Mouse (Mus musculus): ENCODE measurements around the gene Max.

DNA sequence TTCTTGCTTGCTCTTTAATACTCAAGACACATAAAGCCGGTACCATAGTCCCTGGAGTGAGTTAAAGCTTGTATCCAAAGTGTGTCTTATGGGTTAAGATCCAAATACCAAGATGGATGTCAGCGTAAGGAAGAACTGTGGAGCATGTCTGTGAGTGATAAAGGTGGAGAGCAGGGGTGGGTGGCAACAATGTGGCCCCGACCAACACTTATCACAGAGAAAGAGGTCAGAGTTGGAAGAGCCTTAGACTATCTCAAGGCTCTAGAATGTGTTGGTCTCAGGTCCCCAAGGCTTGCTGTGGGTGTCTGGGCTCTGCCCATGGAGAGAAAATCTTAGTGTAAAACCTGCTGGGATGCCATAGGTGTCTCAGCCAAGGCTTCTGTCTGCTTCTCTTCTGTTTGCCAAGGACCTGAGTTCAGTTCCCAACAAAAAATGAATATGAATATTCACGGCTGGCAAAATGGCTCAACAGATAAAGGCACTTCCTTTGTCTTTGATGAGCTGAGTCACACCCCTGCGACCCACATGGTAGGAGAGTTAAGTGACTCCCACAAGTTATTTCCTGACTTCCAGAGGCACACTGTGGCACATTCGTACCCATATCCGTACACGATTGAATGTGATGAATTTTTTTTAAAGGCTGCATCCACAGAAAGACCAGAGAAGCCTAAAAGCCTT lies 40.7 kb upstream of the Max start:
- TF ChIP-seq CHD2 (IDR thresholded peaks at IDR 0.05; ENCODE audit: low read depth, low read length) = no peak
- no peak for TF ChIP-seq ZC3H11A (IDR thresholded peaks at IDR 0.05; ENCODE audit: borderline replicate concordance, low read depth, low read length)
- no peak for TF ChIP-seq HCFC1 (IDR thresholded peaks at IDR 0.05; ENCODE audit: borderline replicate concordance, insufficient read depth, low read length)
- TF ChIP-seq MAFK (IDR thresholded peaks at IDR 0.05; ENCODE audit: insufficient read depth, low read depth, low read length) = no peak
- TF ChIP-seq ZNF384 (IDR thresholded peaks at IDR 0.05; ENCODE audit: low read depth, low read length) = no peak
